Mouse (Mus musculus): ENCODE measurements around the gene Mea1. TPM values are rescaled to one million over a fixed set of nuclear protein-coding genes. Genes with fewer than 3 reads are reported as not detected.
A peak's percentile ranks its signal among the peaks of the same experiment; 100 is the strongest.

The Mea1 gene
- polyA plus RNA-seq, 1 experiment from 2014 or later = 158 TPM

DNA sequence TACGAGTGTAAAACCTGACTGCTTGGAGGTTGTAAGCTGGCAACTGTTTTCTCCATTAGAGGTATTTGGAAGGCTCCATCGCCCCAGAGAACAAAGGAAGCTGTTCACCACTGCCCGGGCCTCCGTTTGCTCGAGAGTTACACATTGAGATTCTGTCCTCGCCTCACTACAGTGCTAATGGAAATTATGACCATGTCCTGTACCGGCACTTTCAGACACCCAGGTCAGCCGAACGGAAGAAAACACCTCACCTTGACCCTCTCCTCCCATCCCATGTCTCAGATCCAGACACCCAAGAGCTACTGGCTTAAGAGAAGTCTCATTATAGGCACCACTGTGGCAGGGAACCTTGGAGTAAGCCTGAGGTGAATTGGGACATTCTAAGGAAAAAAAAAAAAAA lies 35.3 kb downstream of the Mea1 start:
- Histone ChIP-seq H3K27ac (no peak overlapping the region), H3K4me3 (replicated peaks) (no peak overlapping the region), H3K27me3 (no peaks in the 10 kb centered on the region), H3K9ac (no peak overlapping the region), H3K9me3 (no peaks in the 10 kb centered on the region), H3K4me2 (no peak overlapping the region), H3K4me1 (peaks cover 16% of the 10 kb centered on the region), H3K36me3 (replicated peaks) (peaks cover 33% of the 10 kb centered on the region)
- ATAC-seq (ENCODE audit: low FRiP score) = no peak
- 90% methylated on average over 9 of the region's 9 CpGs for WGBS

DNA sequence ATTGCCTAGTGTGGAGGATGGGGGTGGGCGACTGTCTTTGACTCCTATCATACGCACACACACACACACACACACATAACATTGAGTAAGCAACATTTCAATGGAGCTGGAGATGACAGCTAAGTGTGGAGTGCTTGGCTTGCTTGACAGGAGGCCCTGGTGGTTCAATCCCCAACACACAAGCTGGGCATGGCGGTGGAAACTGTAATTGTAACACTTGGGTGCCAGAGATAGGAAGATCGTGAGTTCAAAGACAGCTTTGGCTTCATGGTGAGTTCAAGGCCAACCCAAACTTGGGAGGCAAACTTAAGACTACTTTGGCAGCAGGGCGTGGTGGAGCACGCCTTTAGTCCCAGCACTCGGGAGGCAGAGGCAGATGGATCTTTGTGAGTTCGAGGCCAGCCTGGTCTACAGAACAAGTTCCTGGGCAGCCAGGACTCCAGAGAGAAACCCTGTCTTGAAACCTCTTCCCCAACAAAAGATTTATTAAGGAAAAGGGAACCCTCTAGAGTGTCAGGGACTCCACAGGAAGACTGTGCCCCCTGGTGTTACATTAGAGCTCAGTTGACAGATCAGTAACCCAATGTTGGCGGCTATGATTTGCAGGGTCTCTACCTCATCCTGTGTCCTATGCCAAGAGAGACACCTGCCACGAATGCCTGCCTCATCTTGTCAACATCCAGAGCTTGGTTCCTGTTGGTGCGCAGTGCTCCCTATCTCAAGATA lies 36.3 kb downstream of the Mea1 start:
- H3K27ac ChIP-seq = no peak overlapping the region
- H3K4me1 ChIP-seq = peaks cover 16% of the 10 kb centered on the region
- 89% methylated on average over 11 of the region's 11 CpGs for WGBS
- no peaks in the 10 kb centered on the region for H3K9me3 ChIP-seq
- no peak overlapping the region for H3K9ac ChIP-seq
- no peak for ATAC-seq (ENCODE audit: low FRiP score)
- peaks cover 33% of the 10 kb centered on the region for H3K36me3 ChIP-seq (replicated peaks)
- H3K4me2 ChIP-seq = no peak overlapping the region
- no peak overlapping the region for H3K4me3 ChIP-seq (replicated peaks)
- H3K27me3 ChIP-seq = no peaks in the 10 kb centered on the region

DNA sequence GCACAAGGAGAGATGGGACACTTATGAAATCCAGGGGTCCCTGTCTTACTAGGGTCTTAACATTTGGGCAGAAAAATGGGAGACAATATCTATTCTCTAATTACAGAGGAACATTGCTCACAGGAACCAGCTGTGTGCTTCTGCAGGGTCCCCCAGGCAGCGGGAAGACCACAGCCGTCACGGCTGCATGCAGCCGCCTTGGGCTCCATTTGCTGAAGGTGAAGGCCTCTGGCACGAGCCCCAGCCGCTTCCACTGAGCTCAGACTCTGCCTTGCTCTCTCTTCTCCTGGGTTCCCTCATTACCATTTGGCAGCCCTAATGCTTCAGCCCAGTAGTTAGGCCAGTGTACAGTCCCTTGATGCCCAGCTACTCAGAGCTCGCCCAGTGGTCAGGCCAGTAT lies 42.5 kb downstream of the Mea1 start:
- H3K9ac ChIP-seq = peak overlapping the region; percentile 21; the same call in 1 of the 2 replicates
- H3K9me3 ChIP-seq = no peaks in the 10 kb centered on the region
- H3K4me2 ChIP-seq = no peak overlapping the region
- H3K27ac ChIP-seq = no peak overlapping the region
- WGBS = 95% methylated on average over 7 of the region's 7 CpGs
- no peak for ATAC-seq (ENCODE audit: low FRiP score)
- H3K4me1 ChIP-seq = no peaks in the 10 kb centered on the region
- H3K27me3 ChIP-seq = no peaks in the 10 kb centered on the region
- H3K4me3 ChIP-seq (replicated peaks) = no peak overlapping the region
- peaks cover 39% of the 10 kb centered on the region for H3K36me3 ChIP-seq (replicated peaks)

DNA sequence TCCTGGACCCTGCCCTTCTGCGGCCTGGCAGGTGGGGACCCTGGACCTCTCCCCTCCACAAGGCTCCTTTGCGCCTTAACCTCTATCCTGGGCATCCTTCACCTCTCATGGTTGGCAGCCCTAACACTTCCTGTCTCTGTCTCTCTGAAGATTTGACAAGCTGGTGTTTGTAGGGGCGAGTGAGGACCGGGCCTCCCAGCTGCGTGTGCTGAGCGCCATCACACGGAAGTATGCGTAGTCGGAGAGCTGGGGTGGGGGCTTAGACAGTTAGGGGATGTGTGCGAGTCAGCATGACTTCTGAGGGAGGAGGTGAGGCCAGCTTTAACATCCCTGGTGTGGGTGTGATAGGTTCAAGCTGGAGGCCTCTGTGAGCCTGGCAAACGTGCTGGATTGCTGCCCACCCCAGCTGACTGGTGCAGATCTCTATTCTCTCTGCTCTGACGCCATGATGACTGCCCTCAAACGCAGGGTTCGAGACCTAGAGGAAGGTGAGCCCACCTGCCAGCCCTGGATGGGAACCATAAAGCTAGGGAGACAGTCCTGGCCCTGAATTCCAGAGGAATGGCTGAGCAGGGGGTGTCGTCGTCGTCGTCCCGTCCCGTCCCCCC lies 46.0 kb downstream of the Mea1 start:
- Histone ChIP-seq H3K4me1 (no peaks in the 10 kb centered on the region), H3K36me3 (replicated peaks) (peaks cover 28% of the 10 kb centered on the region), H3K27ac (no peak overlapping the region), H3K4me3 (replicated peaks) (no peak overlapping the region), H3K27me3 (peaks cover 18% of the 10 kb centered on the region), H3K9me3 (no peaks in the 10 kb centered on the region), H3K4me2 (no peak overlapping the region), H3K9ac (no peak overlapping the region)
- ATAC-seq (ENCODE audit: low FRiP score) = no peak
- 81% methylated on average over 20 of the region's 20 CpGs for WGBS

DNA sequence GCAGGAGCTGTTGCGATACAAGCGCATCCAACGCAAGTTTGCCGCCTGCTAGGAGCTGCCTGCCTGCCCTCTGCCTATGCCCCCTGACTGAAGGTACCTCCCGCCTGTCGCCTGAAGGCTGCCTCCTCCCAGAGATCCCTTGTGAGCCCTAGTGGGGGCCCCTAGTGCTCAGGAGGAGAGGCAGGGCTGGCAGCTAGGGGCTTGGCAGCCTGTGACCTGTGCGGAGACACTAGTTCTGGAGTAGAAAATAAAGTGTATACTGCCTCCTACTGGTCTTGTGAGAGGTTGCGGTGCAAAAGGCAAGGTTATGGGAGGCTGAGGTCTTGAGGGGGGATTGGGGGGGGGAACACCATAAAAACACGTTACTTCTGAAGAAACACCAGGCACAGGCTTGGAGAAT lies 46.7 kb downstream of the Mea1 start:
- 36% methylated on average over 9 of the region's 9 CpGs for WGBS
- peaks cover 27% of the 10 kb centered on the region for H3K36me3 ChIP-seq (replicated peaks)
- no peak overlapping the region for H3K9ac ChIP-seq
- no peak overlapping the region for H3K4me3 ChIP-seq (replicated peaks)
- H3K27ac ChIP-seq = no peak overlapping the region
- H3K4me1 ChIP-seq = no peaks in the 10 kb centered on the region
- peaks cover 21% of the 10 kb centered on the region for H3K27me3 ChIP-seq
- H3K9me3 ChIP-seq = no peaks in the 10 kb centered on the region
- no peak for ATAC-seq (ENCODE audit: low FRiP score)
- H3K4me2 ChIP-seq = no peak overlapping the region

DNA sequence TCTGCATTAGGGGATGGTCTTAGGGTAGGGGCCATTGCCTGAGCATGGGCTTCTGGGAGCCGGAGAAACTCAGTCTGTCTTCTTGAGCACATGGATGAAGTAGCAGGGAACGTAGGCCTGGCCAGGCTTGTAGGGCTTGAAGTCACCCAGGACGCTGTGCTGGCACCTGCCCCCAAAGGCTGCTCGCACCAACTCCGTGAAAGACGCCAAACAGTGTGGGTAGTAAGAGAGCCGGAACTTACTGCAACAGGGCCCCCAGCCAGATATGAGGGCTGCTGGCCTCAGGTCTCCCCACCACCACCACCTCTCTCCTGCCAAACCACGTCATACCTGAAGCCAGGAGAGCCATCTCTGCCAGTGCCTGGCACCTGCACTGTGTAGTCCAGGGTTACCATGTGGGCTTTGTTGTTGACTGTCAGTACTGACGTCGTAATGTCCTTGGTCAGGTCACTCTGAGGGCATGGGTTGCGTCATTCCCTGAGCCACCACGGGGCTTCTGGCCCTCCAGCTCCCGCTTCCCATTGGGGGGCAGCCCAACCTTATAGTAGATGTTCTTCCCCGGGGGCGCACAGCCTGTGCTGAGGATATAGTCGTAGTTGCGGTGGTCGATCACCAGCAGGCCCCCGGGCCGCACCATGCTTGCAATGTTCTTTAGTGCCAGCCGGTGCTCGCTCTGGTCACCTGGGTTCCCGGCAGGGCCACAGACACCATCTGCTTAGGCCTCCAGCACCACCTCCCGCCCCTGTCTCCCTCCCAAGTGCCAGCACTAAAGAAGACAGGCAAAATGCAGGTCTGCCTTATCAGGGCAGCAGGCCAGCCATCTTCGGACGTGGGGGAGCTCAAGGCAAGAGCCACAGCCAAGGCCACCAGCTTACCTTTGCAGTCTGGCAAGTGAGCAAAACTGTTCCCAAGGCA lies 47.4 kb downstream of the Mea1 start:
- no peak for ATAC-seq (ENCODE audit: low FRiP score)

DNA sequence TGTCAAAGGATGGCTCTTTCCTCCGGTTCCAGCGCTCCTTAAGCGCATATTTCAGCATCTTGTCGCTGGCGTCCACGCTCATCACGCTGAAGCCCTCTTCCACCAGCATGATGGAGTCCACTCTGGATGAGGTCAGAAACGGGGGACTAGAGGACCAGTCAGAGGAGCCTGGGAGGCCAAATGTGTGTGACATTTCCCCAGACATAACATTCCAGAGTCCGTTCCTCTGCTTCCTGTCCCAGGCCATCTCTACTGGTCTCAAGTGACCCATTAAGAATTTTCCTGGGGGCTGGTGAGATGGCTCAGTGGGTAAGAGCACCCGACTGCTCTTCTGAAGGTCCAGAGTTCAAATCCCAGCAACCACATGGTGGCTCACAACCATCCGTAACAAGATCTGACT lies 48.7 kb downstream of the Mea1 start:
- H3K27ac ChIP-seq = no peak overlapping the region
- H3K9ac ChIP-seq = no peak overlapping the region
- H3K36me3 ChIP-seq (replicated peaks) = peaks cover 17% of the 10 kb centered on the region
- no peaks in the 10 kb centered on the region for H3K4me1 ChIP-seq
- WGBS = 95% methylated on average over 11 of the region's 11 CpGs
- H3K4me3 ChIP-seq (replicated peaks) = no peak overlapping the region
- H3K27me3 ChIP-seq = peaks cover 21% of the 10 kb centered on the region
- H3K4me2 ChIP-seq = no peak overlapping the region
- no peaks in the 10 kb centered on the region for H3K9me3 ChIP-seq
- no peak for ATAC-seq (ENCODE audit: low FRiP score)

More for the DNA sequence above, 47.4 kb downstream of the Mea1 start:
- no peak overlapping the region for H3K4me3 ChIP-seq (replicated peaks)
- H3K4me2 ChIP-seq = no peak overlapping the region
- no peak overlapping the region for H3K27ac ChIP-seq
- H3K9me3 ChIP-seq = no peaks in the 10 kb centered on the region
- H3K9ac ChIP-seq = no peak overlapping the region
- H3K4me1 ChIP-seq = no peaks in the 10 kb centered on the region
- WGBS = 94% methylated on average over 26 of the region's 26 CpGs
- peaks cover 21% of the 10 kb centered on the region for H3K27me3 ChIP-seq
- peaks cover 22% of the 10 kb centered on the region for H3K36me3 ChIP-seq (replicated peaks)

DNA sequence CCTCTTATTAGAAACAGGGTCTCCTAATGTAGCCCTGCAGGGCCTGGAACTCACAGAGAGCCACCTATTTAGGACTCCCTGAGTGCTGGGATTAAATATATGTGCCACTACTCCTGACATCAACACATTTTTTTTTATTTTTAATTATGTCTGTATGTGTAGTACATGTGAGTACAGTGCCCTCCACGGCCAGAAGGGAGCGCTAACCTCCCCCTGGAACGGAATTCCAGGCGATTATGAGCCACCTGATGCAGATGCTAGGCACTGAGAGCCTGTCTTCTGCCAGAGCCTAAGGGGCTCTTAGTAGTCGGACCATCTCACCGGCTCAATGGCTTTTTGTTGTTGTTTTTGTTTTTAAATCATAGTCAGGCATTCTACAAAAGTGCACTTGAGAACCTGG lies 49.4 kb downstream of the Mea1 start:
- Histone ChIP-seq H3K36me3 (replicated peaks) (peaks cover 13% of the 10 kb centered on the region), H3K9me3 (no peaks in the 10 kb centered on the region), H3K27me3 (peaks cover 21% of the 10 kb centered on the region), H3K27ac (no peak overlapping the region), H3K4me1 (no peaks in the 10 kb centered on the region), H3K4me3 (replicated peaks) (no peak overlapping the region), H3K4me2 (no peak overlapping the region), H3K9ac (no peak overlapping the region)
- WGBS = 35% methylated on average over 6 of the region's 6 CpGs
- ATAC-seq (ENCODE audit: low FRiP score) = no peak

DNA sequence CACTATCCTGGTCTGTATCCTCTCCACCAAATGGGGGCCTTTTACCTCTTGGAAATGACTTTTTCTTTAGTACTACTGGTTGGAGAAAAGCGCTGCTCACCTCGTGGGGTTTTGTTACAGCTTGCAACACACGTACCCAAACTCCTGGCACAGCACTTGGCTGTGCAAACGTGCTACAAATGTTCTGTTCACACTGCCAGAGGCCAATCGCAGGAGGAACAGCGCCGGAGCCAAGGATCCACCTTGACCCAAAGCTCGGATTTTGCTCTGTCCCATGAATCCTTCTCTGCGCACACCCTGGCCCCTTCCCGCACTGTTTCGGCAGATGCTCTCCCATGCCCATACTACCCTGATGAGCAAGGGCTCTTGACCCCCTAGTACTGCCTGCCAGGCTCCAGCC lies 49.9 kb downstream of the Mea1 start:
- no peak overlapping the region for H3K9ac ChIP-seq
- H3K4me3 ChIP-seq (replicated peaks) = no peak overlapping the region
- H3K9me3 ChIP-seq = no peaks in the 10 kb centered on the region
- peaks cover 9% of the 10 kb centered on the region for H3K36me3 ChIP-seq (replicated peaks)
- no peaks in the 10 kb centered on the region for H3K4me1 ChIP-seq
- no peak for ATAC-seq (ENCODE audit: low FRiP score)
- 52% methylated on average over 11 of the region's 11 CpGs for WGBS
- H3K4me2 ChIP-seq = no peak overlapping the region
- no peak overlapping the region for H3K27ac ChIP-seq
- peaks cover 21% of the 10 kb centered on the region for H3K27me3 ChIP-seq

DNA sequence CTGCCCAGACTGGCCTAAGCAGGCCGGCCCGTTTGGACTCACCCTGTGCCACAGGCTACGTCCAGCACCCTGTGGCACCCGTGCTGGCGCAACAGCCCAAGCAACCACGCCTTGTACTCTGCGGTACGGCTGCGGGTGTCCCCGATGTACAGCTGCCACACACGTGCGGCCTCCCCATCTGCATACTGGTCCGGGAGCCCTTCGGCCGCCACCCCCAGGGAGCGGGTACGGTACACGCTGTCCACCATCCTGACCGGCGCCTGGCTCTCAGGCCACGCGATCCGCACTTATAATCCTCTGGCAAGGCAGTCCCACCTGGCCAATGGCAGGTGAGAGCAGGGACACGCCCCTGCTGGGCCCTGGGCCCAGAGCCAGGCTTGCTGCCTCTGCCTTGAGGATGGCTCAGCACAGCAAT lies 50.3 kb downstream of the Mea1 start, which contains the start of gene Gnmt:
TSS of gene Gnmt (minus strand) at position 265 of the 415 bp plus-strand sequence.
- Histone ChIP-seq H3K4me1 (no peaks in the 10 kb centered on the region), H3K9me3 (no peaks in the 10 kb centered on the region), H3K4me2 (peak within 1 kb of the TSS; percentile 11; the same call in 1 of the 2 replicates), H3K27ac (no peak within 1 kb of the TSS), H3K4me3 (replicated peaks) (no peak within 1 kb of the TSS), H3K27me3 (peaks cover 21% of the 10 kb centered on the region), H3K36me3 (replicated peaks) (peaks cover 9% of the 10 kb centered on the region), H3K9ac (no peak within 1 kb of the TSS)
- ATAC-seq (ENCODE audit: low FRiP score) = no peak
- 19% methylated on average over 23 of the region's 24 CpGs for WGBS

All from forebrain, embryonic 12.5 days (tissue).